Mouse (Mus musculus) heart, postnatal 10 days (tissue): Measurements from ENCODE around the gene AL607142.1. TPM values are rescaled to one million over a fixed set of nuclear protein-coding genes. Genes with fewer than 3 reads are reported as not detected.
A peak's percentile ranks its signal among the peaks of the same experiment; 100 is the strongest.

Experiments used
- DNase-seq, 2 experiments: peaks; one replicate each; pipeline ENCODE4 v3.0.0; 2021
- intact Hi-C: fragments of 180-260 bp; cut with DNase I; formaldehyde crosslinking; loops from one replicate; pipeline ENCODE4 v1.15.1; 2025
- total RNA-seq, 2 experiments: library from RNA; stranded (reverse); gene quantifications; 2 replicates each; pipeline ENCODE4 v1.2.3; 2021

AL607142.1 gene
- total RNA-seq: not detected

DNA sequence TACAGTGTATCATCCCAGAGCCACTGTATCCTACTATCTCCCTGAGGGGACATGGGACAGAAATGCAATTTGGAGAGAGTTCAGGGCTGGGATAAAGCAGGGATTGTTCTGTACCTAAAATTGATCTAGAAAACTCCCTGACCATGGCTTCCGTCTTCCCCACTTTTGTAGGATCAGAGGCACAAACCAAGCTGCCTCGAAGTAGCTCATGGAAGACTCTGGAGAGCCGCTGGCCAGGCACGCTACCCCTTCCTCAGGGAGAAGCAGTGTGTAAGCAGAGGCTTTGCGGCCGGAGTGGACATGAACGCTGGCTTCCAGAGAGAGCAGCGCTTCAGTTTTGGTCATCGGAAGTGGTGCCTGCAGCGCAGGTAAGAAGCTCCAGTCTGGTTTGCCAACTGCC is at the start of gene AL607142.1:
AL607142.1 (plus strand) TSS at position 301 of the 400 bp plus-strand sequence.
- intact Hi-C loops: no loop called here
- DNase-seq: no peak

DNA sequence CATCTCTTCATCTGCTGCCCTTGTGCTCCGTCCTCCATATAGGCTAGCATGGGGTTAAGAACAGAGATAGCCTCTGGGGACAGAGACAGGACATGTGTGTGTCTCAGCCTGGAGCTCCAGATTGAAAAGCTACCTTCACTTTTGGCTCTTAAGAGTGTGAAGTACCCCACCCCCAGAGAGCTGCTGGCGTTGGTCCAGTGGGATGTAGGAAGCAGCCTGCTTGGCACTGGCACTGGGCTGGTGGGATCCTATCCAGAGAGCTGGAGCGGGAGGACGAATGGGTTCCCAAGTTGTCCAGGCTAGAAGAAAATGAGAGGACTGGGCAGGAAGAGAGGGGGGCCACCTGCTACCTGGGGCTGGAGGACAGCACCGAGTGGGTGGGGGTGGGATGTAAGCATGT is 46.4 kb upstream of the AL607142.1 start:
- DNase-seq: no peak
- intact Hi-C loops: no loop called here

DNA sequence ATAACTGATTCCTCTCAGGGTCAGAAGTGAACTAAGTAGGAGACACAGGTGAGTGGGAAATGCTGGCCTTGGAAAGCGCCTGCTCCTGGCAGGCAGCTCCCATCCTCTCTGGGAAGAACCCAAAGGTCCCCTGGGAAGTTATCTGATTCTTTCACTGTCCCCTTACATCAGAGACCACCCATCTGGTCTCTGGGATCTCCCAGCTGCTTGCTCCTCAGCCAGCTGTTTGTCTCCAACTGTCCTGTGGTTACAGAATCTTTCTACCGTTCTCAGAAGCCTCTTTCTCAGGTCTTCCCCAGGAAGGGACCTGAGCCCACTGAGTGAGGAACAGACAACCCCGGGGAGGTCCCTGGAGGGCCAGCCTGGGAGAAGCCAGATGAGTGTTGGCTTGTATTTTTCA is 42.4 kb upstream of the AL607142.1 start:
- intact Hi-C loops: no loop called here

DNA sequence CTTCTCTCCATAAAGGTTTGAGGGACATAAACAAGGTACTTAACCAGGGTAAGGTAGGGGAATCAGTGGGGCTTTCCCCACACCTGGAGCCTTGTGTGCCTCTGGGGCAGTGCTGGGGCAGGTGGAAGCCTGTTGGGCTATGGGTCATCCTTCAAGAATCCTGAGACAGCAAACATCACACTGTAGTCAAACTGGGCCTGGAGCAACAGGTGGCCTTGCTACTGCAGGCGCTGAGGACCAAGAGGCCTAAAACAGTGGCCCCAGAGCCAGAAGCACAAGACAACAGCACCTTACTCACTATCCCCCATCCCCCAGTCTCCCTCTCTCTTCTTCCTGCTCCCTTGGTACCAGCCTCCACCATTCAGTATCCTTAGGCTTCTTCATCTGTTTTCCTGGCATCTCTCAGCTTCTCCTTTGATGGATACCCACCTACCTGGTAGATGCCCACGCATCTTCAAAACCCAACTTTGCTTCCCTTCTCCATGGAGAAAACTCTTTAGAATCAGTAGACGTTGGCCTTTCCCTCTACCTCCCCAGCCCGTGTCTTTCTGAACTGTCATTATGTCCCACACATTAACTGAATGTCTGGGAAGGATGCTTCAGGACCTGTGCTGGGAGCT is 41.5 kb upstream of the AL607142.1 start:
- intact Hi-C loops: no loop called here
- DNase-seq: no peak

More for the DNA sequence above, 42.4 kb upstream of the AL607142.1 start:
- DNase-seq: no peak

DNA sequence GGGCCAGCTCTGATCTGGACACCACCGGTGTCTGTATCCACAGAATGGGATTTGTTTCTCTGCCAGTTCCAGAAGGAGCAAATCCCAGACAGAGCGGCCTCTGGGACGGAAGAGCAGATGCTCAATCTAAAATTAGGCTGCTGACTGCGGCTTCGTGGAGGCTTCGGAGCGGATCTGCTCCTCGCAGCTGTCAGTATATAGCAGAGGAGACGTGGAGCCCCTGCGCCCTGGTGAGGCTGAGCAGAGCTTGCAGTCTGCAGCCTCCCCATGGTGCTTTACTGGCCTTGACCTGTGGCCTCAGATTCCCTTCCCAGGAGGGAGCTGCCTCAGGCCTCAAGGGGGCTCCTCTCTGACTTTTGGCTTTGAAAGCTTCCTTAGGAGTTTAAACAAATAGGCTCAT is 40.7 kb upstream of the AL607142.1 start:
- intact Hi-C loops: no loop called here

DNA sequence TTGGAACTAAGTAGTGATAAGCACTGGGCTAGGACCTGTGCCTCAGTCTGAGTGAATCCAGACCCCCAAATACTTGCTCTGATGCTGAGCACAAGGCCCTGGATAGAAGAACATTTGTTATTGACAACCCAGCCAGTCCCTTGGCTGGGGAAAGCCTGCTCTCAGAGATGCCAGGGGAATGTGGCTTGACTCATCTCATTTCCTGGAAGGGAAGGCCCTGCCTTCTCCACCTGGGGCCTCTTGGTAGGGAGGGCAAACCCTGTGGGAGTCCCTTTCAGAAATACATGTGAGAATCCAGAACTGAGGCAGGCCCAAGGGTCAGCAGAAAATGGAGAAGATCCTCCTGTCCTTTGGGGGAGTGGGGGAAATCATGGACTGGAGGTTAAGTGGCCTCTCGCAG is 37.1 kb upstream of the AL607142.1 start:
- no peak for DNase-seq
- intact Hi-C loops: no loop called here

More for the DNA sequence above, 40.7 kb upstream of the AL607142.1 start:
- peak; percentile 51 to 55 for DNase-seq

DNA sequence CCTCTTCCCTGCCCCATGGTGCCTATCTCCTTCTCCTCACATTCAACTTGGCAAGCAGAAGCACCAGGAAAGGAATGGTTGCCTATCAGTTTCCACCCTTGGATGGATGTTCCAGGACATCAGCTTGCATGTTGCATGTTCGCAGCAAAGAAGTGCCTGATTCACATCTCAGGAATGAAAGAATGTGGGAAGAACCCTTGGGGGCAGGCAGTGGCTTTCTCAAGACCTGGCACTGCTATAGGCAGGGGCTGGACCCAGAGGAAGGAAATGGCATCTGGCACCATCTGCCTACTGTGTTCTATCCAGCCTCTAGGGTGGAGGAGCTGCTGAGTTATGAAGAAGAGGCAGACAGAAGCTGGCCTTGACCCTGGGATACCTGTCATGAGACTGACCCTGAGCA is 34.9 kb upstream of the AL607142.1 start:
- intact Hi-C loops: loop anchor here (5.0 kb wide), 1 partner anchor 72 kb away; no protein-coding TSS in a partner anchor
- no peak for DNase-seq

DNA sequence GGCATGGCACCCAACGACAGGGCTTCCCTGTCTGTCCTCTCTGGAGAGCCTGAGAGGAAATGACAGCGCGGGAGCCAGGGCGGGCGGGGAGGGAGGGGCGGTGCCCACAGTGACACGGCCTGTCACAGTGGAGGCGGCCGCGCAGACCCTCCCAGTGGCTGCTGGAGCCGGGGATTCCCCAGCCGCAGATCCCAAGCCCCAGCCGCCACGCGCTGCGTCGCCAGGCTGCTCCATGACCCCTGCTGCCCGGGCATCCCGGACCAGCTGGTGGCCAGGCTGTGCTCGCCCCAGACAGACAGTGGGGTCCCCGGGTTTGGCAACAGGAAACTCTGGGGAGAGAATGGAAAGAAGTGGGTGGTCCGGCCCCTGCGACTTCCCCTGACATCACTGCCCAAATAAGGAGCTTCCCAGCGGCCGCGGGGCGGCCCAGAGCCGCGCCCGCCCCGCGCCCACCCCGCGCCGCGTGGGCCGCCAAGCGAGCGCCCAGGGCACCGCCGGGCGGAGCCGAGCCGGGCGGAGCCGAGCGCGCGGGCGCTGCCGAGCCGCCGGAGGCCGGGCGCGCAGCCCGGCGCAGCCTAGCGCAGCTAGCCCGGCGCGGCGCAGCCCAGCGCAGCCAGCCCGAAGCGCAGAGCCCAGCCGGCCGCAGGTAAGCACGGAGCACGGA is 32.3 kb upstream of the AL607142.1 start:
- intact Hi-C loops: loop anchor here (5.0 kb wide), 1 partner anchor 70 kb away; no protein-coding TSS in a partner anchor
- peak; percentile 56 to 70 for DNase-seq

DNA sequence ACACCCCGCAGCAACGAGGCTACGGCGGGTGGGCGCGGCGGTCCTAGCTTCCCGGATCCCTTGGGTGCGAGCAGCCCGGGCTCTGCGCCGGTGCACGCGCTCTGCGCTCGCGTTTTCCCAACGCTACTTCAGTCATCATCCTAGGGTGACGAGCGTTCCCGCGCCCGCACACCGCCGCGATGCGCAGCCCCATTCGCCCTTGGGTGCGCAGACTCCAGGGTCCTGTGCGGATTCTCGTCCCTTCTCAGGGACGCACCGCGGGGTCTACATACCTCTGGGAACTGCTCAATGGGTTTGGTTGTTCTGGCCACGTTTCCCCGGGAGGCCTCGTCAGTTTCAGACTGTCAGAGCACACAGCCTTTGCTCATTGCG is 31.8 kb upstream of the AL607142.1 start:
- DNase-seq: peak in 1 of 2 experiments; percentile 46
- intact Hi-C loops: loop anchor here (5.0 kb wide), 1 partner anchor 69 kb away; no protein-coding TSS in a partner anchor

DNA sequence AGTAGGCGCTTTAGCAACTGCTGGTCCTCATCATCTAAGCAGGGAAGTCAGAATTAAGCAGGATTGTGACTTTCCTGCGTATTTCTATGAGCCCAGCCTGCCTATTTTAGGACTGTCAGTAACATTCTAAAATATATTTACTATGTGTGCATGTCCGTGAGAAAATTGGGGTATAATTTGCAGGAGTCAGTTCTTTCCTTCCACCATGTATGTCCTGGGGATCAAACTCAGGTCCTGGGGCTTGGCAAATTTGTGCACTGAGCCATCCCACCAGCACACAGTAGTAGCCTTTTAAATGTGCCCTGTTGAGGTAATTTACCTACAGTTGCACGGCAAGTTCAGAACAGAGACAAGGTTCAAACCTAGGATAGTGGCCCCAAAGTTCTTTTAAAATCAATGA is 28.5 kb upstream of the AL607142.1 start:
- intact Hi-C loops: no loop called here
- no peak for DNase-seq

DNA sequence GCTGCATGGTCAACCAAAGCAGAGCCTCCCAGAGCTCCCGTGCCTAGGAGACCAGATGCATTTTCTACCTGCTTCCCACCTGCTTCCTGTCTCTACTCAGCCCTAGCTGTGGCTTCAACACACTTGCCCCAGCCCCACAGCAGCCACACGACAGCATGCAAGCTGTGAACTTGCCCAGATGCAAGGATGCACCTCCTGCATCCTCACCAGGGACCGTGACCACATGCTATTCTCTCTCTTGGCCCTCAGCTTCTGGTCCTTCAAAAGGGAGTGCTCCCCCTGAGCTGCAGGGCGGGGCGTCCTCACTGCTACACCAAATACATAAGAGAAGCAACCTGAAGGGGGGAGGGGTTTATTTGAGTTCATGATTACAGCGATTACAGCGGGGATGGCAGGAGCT is 27.8 kb upstream of the AL607142.1 start:
- intact Hi-C loops: no loop called here
- no peak for DNase-seq

DNA sequence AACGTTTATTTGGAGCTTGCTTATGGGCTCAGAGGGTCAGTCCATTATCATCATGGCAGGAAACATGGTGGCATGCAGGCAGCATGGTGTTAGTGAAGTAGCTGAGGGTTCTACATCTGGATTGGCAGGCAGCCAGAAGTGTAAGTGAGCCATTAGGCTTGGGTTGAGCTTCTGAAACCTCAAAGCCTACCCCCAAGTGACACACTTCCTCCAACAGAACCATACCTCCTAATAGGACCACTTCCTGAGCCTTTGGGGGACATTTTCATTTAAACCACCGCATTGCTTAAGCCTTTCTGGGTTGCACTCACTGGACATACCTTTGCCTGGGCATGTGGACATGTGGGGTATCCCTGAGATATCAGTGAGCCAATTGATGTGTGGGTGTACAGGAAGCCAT is 23.3 kb upstream of the AL607142.1 start:
- intact Hi-C loops: no loop called here

DNA sequence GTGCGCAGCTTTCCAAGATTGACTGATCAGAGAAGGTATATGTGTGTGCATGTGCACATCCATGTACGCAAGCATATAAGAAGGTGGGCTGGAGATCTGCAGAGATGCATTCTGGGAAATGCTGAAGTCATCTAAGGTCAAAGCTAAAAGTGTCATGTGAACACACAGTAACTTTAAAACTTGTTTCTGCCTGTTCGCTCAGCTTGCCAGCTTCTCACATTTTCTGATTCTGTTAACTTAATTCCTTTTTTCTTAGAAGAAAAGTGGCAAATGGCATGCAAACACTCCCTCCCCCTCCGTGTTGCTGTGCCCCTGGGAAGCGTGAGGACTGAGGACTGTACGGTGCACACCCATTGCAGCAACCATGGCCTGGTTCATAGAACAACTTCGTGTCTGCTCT is 22.3 kb upstream of the AL607142.1 start:
- DNase-seq: no peak
- intact Hi-C loops: no loop called here

More for the DNA sequence above, 23.3 kb upstream of the AL607142.1 start:
- no peak for DNase-seq

DNA sequence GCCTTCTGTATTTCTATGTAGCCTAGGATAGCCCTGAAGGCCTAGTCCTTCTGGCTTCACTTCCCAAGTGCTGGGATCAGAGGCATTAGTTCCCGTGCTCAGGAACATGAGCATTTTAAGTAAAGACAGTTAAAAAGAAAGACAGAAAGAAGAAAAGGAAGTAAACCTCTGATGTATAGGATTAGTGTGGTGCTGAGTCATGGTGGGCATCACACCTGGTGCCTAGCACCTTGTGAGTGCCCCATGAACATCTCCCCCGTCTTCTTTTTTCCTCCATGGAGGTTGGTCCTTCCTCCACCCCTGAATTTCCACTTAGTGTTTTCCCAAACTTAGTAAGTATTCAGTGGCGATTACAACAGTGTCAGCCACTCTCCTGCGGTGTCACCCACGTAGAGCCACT is 20.2 kb upstream of the AL607142.1 start:
- intact Hi-C loops: no loop called here
- DNase-seq: no peak

DNA sequence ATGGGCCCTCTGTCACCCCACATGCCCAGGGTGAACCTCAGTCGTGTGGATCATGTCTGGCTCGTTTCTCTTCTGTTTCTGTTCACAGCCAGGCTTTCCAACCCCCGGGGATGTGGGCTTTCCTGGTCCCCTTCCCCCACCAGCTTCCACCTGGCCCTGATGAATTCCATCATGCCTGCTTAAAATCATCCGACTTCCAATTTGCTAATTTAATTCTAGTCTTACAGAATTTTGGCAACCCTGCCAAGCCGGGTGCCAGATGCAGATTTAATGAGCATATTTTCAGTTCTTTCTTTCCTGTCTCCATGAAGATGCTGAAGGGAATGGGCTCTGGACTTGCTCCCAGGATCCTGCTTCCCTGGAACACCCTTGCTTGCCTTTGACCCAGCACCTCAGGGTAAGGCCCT is 19.7 kb upstream of the AL607142.1 start:
- intact Hi-C loops: no loop called here
- DNase-seq: no peak

DNA sequence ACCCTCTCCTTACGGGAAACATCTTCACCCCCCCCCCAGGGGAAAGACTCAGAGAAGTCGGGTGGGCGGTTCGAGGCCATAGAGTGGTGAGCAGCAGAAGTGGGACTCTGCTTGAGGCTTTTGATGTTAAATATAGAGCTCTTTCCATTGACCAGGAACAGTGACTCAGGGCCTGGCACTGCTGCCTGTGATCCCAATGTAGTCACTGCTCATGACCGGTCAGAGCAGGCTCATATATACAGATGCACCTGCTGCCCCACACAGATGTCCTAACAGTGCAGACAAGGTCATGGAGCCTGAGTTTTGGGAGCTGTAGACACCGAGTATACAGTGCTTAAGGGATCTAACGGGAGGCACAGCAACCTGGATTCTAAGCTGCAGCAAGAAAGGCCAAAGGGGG is 18.9 kb upstream of the AL607142.1 start:
- intact Hi-C loops: no loop called here
- no peak for DNase-seq

DNA sequence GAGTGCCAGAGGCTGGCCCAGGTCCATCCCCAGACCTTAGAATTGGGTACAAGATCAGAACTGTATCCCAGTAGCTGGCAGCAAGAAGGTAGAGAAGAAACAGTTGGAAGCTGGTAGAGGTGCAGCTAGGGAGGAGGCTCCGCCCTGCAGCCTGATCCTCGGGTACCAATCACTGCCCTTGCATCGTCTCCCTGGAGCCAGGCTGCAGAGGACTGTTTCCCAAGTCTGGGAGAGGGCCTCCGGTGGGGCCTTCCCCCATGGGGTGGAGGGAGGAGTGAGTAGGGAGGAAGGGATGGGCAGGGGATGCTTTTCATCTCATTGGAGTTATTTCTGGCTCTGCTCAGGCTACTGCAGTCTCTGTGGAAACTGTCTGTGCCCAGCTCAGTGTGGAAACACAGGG is 17.7 kb upstream of the AL607142.1 start:
- no peak for DNase-seq
- intact Hi-C loops: no loop called here

DNA sequence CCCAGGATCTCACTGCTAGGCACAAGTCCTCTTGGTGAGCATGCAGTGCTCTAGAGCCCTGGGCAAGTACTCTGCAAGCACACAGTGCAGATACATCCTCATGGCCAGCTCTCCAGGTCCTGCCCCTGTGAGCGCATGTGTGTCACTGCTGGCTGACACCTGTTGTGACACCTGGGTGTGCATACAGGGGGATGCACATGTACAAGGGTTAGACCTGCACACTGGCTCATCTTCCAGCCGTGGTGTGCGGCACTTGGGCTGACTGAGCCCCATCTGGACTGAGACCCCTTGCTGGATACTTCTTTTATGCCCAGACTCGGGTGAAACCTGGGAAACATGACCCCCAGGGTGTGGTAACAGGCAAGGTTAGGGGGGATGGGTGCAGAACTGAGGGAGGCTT is 16.5 kb upstream of the AL607142.1 start:
- intact Hi-C loops: no loop called here
- no peak for DNase-seq

DNA sequence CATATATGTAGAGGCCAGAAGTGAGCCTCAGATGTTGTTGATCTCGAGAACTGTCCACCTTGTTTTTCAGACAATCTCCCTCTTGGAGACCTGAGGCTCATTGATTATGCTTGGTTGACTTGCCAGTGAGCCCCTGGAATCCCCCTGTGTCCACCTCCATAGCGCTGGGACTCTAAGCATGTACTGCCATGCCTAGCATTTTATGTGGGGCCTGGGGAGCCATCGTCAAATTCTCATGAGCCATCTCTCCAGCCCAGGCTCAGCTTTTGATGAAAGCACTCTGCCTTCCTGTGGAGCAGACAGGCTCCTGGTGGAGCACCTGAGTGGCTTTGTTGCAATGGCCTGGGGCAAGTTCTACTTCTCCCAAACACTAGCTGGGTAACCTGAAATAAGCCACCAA is 14.9 kb upstream of the AL607142.1 start:
- intact Hi-C loops: no loop called here
- DNase-seq: no peak

DNA sequence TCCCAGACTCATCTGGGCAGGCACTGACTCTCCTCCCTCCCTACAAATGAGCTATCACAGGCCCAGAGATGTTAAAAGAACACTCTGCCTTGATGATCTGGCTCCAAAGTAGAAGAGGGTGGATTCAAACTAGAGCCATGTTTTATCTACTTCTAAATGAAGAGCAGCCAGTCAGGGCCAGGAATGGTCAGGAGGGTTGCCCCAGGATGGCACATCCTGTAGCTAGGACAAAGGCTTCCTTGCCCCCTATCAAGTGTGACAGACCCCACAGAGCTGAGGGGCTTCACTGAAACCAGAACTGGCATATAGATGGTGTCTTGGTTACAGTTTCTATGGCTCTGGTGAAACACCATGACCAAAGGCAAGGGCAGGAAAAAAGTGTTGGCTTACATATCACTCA is 12.3 kb upstream of the AL607142.1 start:
- no peak for DNase-seq
- intact Hi-C loops: no loop called here

DNA sequence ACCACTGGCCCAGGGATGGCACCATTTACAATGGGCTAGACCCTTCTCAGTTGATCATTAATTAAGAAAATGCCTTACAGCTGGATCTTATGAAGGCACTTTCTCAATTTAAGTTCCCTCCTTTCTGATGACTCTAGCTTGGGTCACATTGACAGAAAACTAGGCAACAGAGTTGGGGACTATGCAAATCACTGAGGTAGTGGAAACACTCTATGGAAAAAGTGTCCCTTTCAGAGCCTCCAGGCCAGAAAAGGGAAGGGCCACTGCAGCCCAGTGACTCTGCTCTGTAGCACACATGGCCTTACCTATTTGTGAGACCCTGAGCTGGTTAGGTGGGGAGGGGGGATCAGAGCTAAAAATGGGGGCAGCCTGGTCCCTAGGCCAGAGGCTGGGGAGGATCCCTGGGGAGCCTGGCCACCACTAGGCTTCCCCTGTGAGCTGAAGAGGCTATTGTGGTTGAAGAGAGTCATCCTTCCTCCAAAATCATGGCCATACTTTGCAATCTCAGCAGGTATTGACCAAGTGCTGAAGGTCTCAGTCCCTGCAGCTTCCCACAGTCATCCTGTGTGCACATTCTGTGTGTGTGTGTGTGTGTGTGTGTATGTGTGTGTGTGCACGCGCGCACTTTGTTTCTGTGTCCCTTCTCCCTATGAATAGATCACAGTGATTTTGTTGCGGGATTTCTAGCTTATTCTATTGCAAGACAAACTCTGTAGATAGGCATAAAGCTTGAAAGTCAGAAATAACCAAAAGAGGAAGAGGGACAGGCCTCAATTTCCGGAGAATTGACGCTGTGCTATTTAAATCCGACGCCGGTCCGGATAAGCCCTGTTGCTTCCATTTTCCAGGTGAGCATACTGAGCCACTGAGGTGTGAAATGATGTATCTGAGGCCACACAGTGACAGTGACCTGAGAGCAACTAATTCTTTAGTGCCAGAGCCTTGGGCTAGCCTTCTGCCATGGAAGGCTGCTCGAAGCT is 11.5 kb upstream of the AL607142.1 start:
- intact Hi-C loops: no loop called here
- DNase-seq: no peak
